Mouse (Mus musculus) forebrain, embryonic 15.5 days (tissue): ENCODE measurements around the gene Plce1. TPM values are rescaled to one million over a fixed set of nuclear protein-coding genes. Genes with fewer than 3 reads are reported as not detected.

Experiments
- ATAC-seq: fragments of 200-750 bp; cut with Nextera tagmentation; replicated peaks from 2 replicates; pipeline ENCODE4 v1.8.0; 2017; ENCODE audit warnings: mild to moderate bottlenecking, moderate TSS enrichment, moderate library complexity
- H3K27ac ChIP-seq: fragments of 300-500 bp; sonication (generic); replicated peaks from 2 replicates; pipeline ENCODE4 v1.5.1; 2015; ENCODE audit warnings: mild to moderate bottlenecking, inconsistent platforms
- H3K27me3 ChIP-seq: fragments of 300-500 bp; sonication (generic); 2 replicates; pipeline ENCODE4 v1.6.1; 2015; ENCODE audit warnings: inconsistent platforms
- H3K36me3 ChIP-seq: fragments of 300-500 bp; sonication (generic); 2 replicates; pipeline ENCODE4 v1.6.1; 2015; ENCODE audit warnings: mild to moderate bottlenecking, inconsistent platforms
- H3K4me1 ChIP-seq: fragments of 300-500 bp; sonication (generic); 2 replicates; pipeline ENCODE4 v1.6.1; 2015; ENCODE audit warnings: inconsistent platforms
- H3K4me2 ChIP-seq: fragments of 300-500 bp; sonication (generic); replicated peaks from 2 replicates; pipeline ENCODE4 v1.6.1; 2015; ENCODE audit warnings: mild to moderate bottlenecking, inconsistent platforms
- H3K4me3 ChIP-seq: fragments of 300-500 bp; sonication (generic); 2 replicates; pipeline ENCODE4 v1.5.1; 2015; ENCODE audit warnings: mild to moderate bottlenecking, inconsistent platforms
- H3K9ac ChIP-seq: fragments of 300-500 bp; sonication (generic); replicated peaks from 2 replicates; pipeline ENCODE4 v1.6.1; 2015; ENCODE audit warnings: mild to moderate bottlenecking, inconsistent platforms
- H3K9me3 ChIP-seq: fragments of 300-500 bp; sonication (generic); 2 replicates; pipeline ENCODE4 v1.6.1; 2016; ENCODE audit warnings: inconsistent platforms
- WGBS: fragments of 180-500 bp; shearing (Covaris S2); methylation state at CpG from one replicate; pipeline ENCODE4 v1.1.7; 2015; ENCODE audit warnings: mixed read lengths; 5-methylcytosine and 5-hydroxymethylcytosine counted together
- polyA plus RNA-seq: library from polyadenylated mRNA; unstranded; fragments of >200 nt; fragmentation: Nextera tagmentation; extraction: Ambion mirVana; gene quantifications from 2 replicates; pipeline ENCODE4 v1.2.1, GENCODE M21; 2015

Gene Plce1
- polyA plus RNA-seq, 1 experiment from 2014 or later, result 4.4 TPM

DNA sequence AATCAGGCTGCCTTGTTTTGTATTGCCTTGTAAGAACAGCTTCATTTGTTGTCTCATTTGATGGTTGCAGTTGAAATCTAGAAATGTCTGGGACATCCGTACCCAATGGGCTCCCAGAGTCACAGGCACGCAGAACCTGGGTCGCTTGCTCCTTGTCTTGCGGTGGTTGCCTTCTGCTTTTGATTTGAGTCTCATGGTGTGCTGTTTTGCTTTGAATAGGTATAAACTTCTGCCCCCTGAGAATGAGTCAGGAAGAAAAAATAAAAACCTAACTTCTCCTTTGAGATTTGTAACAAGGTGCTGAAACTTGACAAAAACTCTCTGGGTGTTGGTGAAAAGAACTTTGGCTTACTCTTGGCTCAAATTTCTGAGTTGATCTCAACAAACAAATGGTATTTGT lies 115.2 kb downstream of the Plce1 start:
- Histone ChIP-seq H3K9me3 (no peaks in the 10 kb centered on the region), H3K4me3 (no peak overlapping the region), H3K4me2 (no peak overlapping the region), H3K9ac (no peak overlapping the region), H3K36me3 (no peaks in the 10 kb centered on the region), H3K27ac (no peak overlapping the region), H3K4me1 (no peaks in the 10 kb centered on the region), H3K27me3 (no peaks in the 10 kb centered on the region)
- 90% methylated on average over 4 of the region's 4 CpGs for WGBS
- ATAC-seq, result no peak

DNA sequence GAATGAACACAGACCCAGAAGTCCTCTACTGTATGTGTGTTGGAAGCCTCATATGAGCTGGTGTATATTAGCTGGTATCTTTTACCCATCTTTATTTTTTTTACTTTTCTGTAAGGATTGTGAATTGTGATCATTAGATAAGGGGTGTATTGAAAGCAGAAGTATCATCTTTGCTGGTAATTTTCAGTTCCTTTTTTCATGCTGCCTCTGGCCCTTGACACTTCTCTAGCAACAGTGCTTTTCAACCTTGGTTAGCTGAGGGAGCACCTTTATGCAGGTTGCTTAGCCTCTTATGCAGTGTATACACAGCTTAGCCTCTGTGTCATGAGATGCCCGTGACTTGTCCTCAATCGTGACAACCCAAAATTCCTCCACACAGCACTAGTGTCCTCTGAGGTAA lies 116.5 kb downstream of the Plce1 start:
- Histone ChIP-seq H3K36me3 (no peaks in the 10 kb centered on the region), H3K4me3 (no peak overlapping the region), H3K9me3 (no peaks in the 10 kb centered on the region), H3K27me3 (no peaks in the 10 kb centered on the region), H3K27ac (no peak overlapping the region), H3K4me2 (no peak overlapping the region), H3K4me1 (0 out of 2 replicates have a peak, but pooled peaks cover 2% of the 10 kb centered on the region), H3K9ac (no peak overlapping the region)
- ATAC-seq, result no peak
- 84% methylated on average over 2 of the region's 2 CpGs for WGBS

DNA sequence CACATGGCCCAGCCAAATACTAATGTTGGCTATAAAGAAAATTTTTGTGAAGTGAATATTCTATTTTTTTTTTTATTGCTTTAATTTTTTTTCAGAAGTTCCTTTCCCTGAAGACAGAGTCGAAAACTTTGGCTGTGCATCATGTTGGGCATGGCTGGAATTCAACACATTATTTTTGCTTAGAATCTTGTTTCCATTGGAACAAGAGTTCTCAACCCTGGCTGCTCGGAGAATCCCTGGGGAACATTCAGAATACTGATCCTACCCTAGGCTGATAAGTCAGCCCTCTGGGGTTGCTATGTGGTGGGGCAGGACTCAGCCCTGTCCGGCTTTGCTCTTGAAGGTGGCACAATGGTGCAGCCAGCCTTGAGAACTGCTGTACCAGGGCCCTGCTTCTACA lies 118.1 kb downstream of the Plce1 start:
- Histone ChIP-seq H3K27me3 (no peaks in the 10 kb centered on the region), H3K9ac (no peak overlapping the region), H3K4me1 (peaks cover 10% of the 10 kb centered on the region), H3K27ac (no peak overlapping the region), H3K4me2 (no peak overlapping the region), H3K9me3 (no peaks in the 10 kb centered on the region), H3K36me3 (no peaks in the 10 kb centered on the region), H3K4me3 (no peak overlapping the region)
- ATAC-seq, result no peak
- WGBS, result 86% methylated on average over 3 of the region's 3 CpGs

DNA sequence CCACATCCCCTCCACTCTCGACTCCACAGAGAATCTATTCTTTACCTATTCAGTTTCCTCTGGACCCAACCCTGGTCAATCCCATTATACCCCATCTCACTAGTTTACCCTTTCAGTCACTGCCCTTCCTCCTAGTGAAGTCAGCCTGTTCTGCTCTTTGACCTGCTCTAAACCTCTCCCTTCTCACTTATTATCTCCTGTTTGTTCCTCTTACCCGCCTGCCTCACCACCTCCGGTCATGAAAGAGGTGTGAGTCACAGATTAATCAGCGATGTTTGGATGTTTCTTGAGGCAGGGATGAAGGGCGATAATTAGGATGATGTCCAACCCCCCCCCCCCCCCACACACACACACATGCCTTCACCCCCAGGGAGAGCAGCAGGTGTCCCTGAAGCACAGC lies 120.2 kb downstream of the Plce1 start:
- H3K4me1 ChIP-seq, result peaks cover 10% of the 10 kb centered on the region
- WGBS, result 58% methylated on average over 5 of the region's 5 CpGs
- no peak overlapping the region for H3K27ac ChIP-seq
- no peak overlapping the region for H3K4me2 ChIP-seq
- H3K36me3 ChIP-seq, result no peaks in the 10 kb centered on the region
- no peak overlapping the region for H3K9ac ChIP-seq
- no peaks in the 10 kb centered on the region for H3K9me3 ChIP-seq
- H3K4me3 ChIP-seq, result no peak overlapping the region
- H3K27me3 ChIP-seq, result no peaks in the 10 kb centered on the region
- no peak for ATAC-seq

DNA sequence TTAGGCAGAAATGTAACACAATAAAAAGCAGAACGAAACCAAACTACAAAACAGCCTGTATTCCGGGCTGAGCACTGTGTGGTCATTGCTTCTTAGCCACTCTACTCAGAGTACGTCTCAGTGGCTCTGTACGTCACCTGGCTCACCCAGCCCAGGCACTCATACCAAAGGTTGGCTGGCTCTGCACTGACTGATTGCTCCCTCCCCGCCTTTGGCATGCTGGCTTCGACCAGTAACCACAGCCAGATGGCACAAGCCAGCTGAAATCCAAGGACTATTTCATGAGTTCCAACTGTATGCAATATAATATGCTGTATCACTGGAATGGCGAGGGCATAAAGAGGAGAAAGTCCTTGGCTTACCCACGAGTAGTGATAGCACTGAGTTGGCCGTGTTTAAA lies 121.9 kb downstream of the Plce1 start:
- Histone ChIP-seq H3K27me3 (no peaks in the 10 kb centered on the region), H3K9me3 (no peaks in the 10 kb centered on the region), H3K4me1 (peaks cover 10% of the 10 kb centered on the region), H3K4me2 (no peak overlapping the region; the same call in 1 of the 2 replicates), H3K9ac (no peak overlapping the region), H3K27ac (no peak overlapping the region), H3K4me3 (no peak overlapping the region), H3K36me3 (no peaks in the 10 kb centered on the region)
- peak; percentile 73 for ATAC-seq
- 47% methylated on average over 9 of the region's 9 CpGs for WGBS

DNA sequence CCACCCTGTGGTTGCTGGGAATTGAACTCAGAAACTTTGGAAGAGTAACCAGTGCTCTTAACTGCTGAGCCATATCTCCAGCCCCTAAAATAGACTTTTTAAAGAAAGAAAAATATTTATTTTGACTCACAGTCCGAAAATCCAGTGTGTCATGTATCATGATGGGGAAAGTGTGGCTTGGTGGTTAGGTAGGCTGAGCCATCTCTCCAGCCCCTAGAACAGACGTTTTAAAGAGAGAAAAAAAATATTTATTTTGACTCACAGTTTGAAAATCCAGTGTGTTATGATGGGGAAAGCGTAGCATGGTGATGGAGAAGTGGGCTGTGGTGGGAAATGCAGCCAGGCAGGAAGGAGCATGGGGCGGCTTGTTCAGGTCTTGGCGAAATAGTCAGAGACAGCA lies 126.3 kb downstream of the Plce1 start:
- Histone ChIP-seq H3K27me3 (no peaks in the 10 kb centered on the region), H3K4me2 (no peak overlapping the region), H3K9me3 (no peaks in the 10 kb centered on the region), H3K4me1 (peaks cover 10% of the 10 kb centered on the region), H3K9ac (no peak overlapping the region), H3K36me3 (no peaks in the 10 kb centered on the region), H3K27ac (no peak overlapping the region), H3K4me3 (no peak overlapping the region)
- 92% methylated on average over 5 of the region's 5 CpGs for whole genome bisulfite sequencing
- no peak for ATAC-seq

DNA sequence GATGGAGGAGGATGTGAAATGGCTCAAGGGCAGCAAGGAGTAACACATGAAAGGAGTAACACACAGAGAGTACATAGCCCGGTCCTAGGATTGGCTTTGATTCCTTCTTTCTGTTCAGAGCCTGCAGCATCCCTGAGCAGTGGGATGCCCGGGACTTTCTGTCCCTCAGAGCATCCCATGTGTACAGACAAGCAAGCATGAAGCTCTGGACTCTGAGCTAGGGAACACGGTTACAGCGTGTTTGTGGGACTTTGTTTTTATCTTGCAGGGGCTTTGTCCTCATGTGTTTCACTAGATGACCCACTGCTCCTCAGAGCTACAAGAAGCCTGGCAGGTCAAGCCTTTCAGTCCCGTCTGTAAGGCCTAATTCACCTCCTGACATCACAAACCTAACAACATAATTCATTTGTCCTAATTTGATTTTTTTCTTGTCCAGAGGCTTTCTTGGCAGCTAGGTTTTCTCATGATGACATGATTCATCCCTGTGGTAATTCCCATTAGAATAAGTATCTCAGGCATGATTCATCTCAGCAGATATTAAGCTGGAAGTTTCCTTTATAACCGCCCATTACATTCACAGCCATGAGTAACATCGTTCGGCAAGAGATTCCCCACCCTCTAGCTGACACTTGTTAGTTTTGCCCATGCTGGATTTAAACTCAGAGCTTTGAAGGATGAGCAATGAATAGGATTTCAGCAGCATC lies 128.2 kb downstream of the Plce1 start:
- no peak overlapping the region for H3K4me3 ChIP-seq
- H3K27ac ChIP-seq, result no peak overlapping the region
- 92% methylated on average over 8 of the region's 8 CpGs for WGBS
- H3K27me3 ChIP-seq, result no peaks in the 10 kb centered on the region
- H3K9ac ChIP-seq, result no peak overlapping the region
- ATAC-seq, result no peak
- no peaks in the 10 kb centered on the region for H3K36me3 ChIP-seq
- H3K4me2 ChIP-seq, result no peak overlapping the region
- H3K4me1 ChIP-seq, result peaks cover 2% of the 10 kb centered on the region; the same call in 1 of the 2 replicates
- H3K9me3 ChIP-seq, result no peaks in the 10 kb centered on the region

DNA sequence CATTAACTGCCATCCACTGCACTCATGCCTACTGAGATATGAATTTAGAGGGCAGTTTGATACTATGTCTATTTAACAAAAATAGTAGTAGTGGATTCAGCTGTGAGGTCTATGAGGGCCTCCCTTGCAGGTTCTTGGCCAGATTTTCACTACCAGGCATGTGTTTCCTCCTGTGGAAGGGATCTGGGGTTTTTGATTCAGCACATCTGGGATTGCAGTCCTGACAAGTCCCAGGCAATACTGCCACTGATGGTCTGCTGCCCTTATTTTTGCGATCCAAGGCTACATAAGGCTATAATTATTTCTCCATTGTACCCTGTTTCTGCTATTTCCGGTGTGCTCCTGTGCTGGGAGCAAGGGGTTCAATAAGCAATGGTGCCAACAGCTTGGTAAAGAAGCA lies 129.4 kb downstream of the Plce1 start:
- Histone ChIP-seq H3K27ac (no peak overlapping the region), H3K36me3 (no peaks in the 10 kb centered on the region), H3K27me3 (no peaks in the 10 kb centered on the region), H3K4me1 (peaks cover 5% of the 10 kb centered on the region; the same call in 1 of the 2 replicates), H3K4me2 (no peak overlapping the region), H3K4me3 (no peak overlapping the region), H3K9me3 (no peaks in the 10 kb centered on the region), H3K9ac (no peak overlapping the region)
- WGBS, result 98% methylated on average over 2 of the region's 2 CpGs
- no peak for ATAC-seq

DNA sequence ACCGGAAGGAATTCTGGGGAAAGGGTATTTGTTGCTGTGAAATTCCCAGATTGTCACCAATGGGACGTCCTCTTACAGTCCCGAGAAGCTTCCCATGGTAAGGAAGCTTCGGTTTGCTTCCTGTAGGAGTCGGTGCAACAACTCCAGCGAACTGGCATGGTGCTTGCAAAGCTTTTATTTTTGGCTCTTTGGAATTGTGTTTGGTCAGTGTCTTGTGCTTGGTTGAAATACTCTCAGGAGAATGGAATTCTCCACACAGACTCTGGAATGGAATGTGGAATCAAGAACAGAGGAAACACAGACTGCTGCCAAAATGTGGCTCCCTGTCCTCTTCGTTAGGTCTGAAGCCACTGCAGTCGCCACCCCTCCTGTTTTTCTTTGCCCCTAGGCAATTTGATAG lies 129.9 kb downstream of the Plce1 start:
- 91% methylated on average over 8 of the region's 8 CpGs for WGBS
- ATAC-seq, result no peak
- no peaks in the 10 kb centered on the region for H3K9me3 ChIP-seq

DNA sequence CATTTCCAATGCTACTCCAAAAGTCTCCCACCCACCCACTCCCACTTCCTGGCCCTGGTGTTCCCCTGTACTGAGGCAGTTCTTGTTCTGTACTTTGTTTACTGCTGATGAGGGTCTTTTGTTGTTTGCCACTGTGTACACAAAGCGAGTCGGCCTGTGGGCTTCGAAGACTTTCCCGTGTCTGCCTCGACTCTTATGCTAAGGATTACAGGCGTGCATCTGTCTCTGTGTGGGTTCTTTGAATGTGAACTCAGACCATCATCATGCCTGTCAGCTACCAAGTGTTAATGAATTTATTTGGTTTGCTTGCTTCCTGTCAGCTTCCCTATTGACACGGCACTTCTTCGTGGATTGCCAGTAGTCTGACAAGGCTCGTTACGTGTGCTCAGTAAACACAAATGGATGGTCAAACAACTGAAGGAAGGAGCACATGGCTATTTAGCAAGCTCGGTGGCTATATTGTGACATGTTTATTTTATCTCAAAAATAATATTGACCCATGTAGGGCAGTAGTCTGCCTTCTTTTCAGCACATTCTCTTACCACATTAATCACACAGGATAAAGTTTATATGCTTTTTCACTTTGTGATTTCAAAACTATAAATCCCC lies 133.3 kb downstream of the Plce1 start:
- H3K36me3 ChIP-seq, result no peaks in the 10 kb centered on the region
- 22% methylated on average over 11 of the region's 11 CpGs for WGBS
- H3K4me2 ChIP-seq, result no peak overlapping the region
- no peak overlapping the region for H3K4me3 ChIP-seq
- no peaks in the 10 kb centered on the region for H3K9me3 ChIP-seq
- H3K27ac ChIP-seq, result no peak overlapping the region
- peak; percentile 51; the same call in 1 of the 2 replicates for ATAC-seq
- H3K4me1 ChIP-seq, result peaks cover 5% of the 10 kb centered on the region; the same call in 1 of the 2 replicates
- no peaks in the 10 kb centered on the region for H3K27me3 ChIP-seq
- no peak overlapping the region for H3K9ac ChIP-seq

More for the DNA sequence above, 129.9 kb downstream of the Plce1 start:
- Histone ChIP-seq H3K27ac (no peak overlapping the region), H3K4me1 (peaks cover 5% of the 10 kb centered on the region; the same call in 1 of the 2 replicates), H3K27me3 (no peaks in the 10 kb centered on the region), H3K36me3 (no peaks in the 10 kb centered on the region), H3K4me3 (no peak overlapping the region), H3K9ac (no peak overlapping the region), H3K4me2 (no peak overlapping the region)

DNA sequence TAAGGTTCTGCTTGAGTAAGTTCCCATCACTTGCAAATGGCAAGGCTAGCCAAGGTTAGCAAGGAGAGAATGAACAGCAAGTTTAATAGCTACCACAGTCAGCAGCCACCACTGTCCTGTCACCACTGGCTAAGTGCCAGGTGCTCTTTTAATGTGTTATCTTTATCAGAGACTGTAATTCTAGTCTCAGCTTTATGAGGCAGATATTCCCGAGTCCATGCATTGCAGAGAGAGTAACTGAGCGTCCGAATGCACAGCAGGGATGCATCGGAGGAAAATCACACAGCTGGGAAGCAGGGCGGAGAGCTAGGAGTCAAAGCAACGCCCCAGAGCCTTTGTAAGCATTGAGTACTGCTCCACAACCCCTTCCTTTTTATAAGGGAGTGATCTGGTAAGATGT lies 134.4 kb downstream of the Plce1 start:
- H3K4me3 ChIP-seq, result no peak overlapping the region
- no peak overlapping the region for H3K4me2 ChIP-seq
- no peaks in the 10 kb centered on the region for H3K36me3 ChIP-seq
- no peak for ATAC-seq
- no peak overlapping the region for H3K27ac ChIP-seq
- WGBS, result 35% methylated on average over 6 of the region's 6 CpGs
- no peak overlapping the region for H3K9ac ChIP-seq
- H3K9me3 ChIP-seq, result no peaks in the 10 kb centered on the region
- no peaks in the 10 kb centered on the region for H3K27me3 ChIP-seq
- peaks cover 5% of the 10 kb centered on the region; the same call in 1 of the 2 replicates for H3K4me1 ChIP-seq

DNA sequence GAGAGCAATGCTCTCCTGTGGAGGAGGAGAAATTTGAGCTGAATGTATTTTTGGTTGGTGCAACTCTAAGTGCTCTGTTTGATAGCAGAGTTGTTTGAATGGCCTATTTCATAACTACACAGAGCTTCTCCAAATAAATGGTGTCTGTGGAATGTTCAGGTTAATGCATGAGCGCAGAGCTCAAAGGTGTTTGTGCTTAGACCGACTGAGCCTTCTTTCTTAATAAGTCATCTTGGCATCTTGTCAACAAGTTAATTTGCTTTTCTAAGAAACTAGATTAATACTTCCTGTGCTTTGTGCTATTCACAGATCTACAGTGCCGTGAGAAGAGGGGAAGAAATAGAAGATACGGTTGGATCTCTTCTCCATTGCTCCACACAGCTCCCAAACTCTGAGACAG lies 139.2 kb downstream of the Plce1 start:
- Histone ChIP-seq H3K9ac (no peak overlapping the region), H3K4me3 (no peak overlapping the region), H3K4me2 (no peak overlapping the region), H3K9me3 (no peaks in the 10 kb centered on the region), H3K4me1 (no peaks in the 10 kb centered on the region), H3K27me3 (no peaks in the 10 kb centered on the region), H3K27ac (no peak overlapping the region), H3K36me3 (no peaks in the 10 kb centered on the region)
- ATAC-seq, result no peak
- WGBS, result 55% methylated on average over 4 of the region's 4 CpGs

DNA sequence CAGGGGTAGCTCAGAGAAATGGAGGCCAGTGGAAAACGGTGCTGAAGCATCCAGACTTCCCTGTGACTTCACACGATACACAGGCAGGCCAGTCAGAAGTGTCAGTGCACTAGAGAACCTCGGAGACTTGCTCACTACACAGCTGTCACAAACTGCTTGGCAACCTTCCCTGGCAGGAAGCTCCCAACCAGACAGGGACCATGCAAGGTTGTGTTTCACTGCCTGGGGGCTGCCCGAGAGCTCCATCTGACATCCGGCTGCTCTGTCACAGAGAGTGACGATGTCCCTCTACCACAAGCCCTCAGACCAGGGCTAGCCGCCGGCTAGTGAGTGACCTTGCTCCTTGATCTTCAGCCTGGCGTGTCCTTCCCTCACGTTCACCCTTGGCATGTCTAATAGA lies 140.6 kb downstream of the Plce1 start:
- WGBS, result 90% methylated on average over 10 of the region's 10 CpGs
- no peaks in the 10 kb centered on the region for H3K9me3 ChIP-seq
- H3K27ac ChIP-seq, result no peak overlapping the region
- H3K27me3 ChIP-seq, result no peaks in the 10 kb centered on the region
- no peak overlapping the region for H3K4me2 ChIP-seq
- no peaks in the 10 kb centered on the region for H3K4me1 ChIP-seq
- H3K9ac ChIP-seq, result no peak overlapping the region
- no peak overlapping the region for H3K4me3 ChIP-seq
- no peaks in the 10 kb centered on the region for H3K36me3 ChIP-seq
- no peak for ATAC-seq
